Mouse (Mus musculus) testis, adult 2 months (tissue): ENCODE measurements around the gene Fam57a. TPM values are rescaled to one million over a fixed set of nuclear protein-coding genes. Genes with fewer than 3 reads are reported as not detected.
A peak's percentile ranks its signal among the peaks of the same experiment; 100 is the strongest.

Source experiments
- H3K27ac ChIP-seq: fragments of 200-500 bp; 2 replicates; pipeline ENCODE4 v1.5.1; 2012; ENCODE audit warnings: low read depth, low read length; ENCODE audit not compliant: control insufficient read depth, insufficient read depth
- H3K27me3 ChIP-seq: fragments of 200-500 bp; 2 replicates; pipeline ENCODE4 v1.6.1; 2012; ENCODE audit warnings: mild to moderate bottlenecking, low read length, moderate library complexity; ENCODE audit not compliant: control insufficient read depth, insufficient read depth
- H3K36me3 ChIP-seq: fragments of 200-500 bp; 2 replicates; pipeline ENCODE4 v1.6.1; 2012; ENCODE audit warnings: mild to moderate bottlenecking, low read length; ENCODE audit not compliant: control insufficient read depth, insufficient read depth
- H3K4me1 ChIP-seq: fragments of 200-500 bp; 2 replicates; pipeline ENCODE4 v1.6.1; 2012; ENCODE audit warnings: low read length; ENCODE audit not compliant: control insufficient read depth, insufficient read depth
- H3K4me3 ChIP-seq: fragments of 200-500 bp; 2 replicates; pipeline ENCODE4 v1.5.1; 2012; ENCODE audit warnings: low read depth, mild to moderate bottlenecking, low read length, moderate library complexity, mixed read lengths; ENCODE audit not compliant: control insufficient read depth
- CTCF ChIP-seq: fragments of 200-500 bp; IDR thresholded peaks from 2 replicates; pipeline ENCODE4 v1.5.1; 2012; ENCODE audit warnings: low read depth, mild to moderate bottlenecking, inconsistent platforms, low read length, moderate library complexity; ENCODE audit not compliant: control insufficient read depth, insufficient read depth, insufficient replicate concordance
- POLR2A ChIP-seq: fragments of 200-500 bp; IDR thresholded peaks from 2 replicates; pipeline ENCODE4 v1.6.1; 2012; ENCODE audit warnings: low read depth, mild to moderate bottlenecking, inconsistent platforms, low read length, moderate library complexity; ENCODE audit not compliant: control insufficient read depth
- polyA plus RNA-seq: library from polyadenylated mRNA; depleted of rRNA; stranded (reverse); fragments of >200 nt; gene quantifications from 2 replicates; pipeline ENCODE4 v1.2.3, GENCODE M21; 2012

Fam57a gene
- polyA plus RNA-seq, 1 experiment: 2.4 TPM

- TF ChIP-seq POLR2A (no peak), CTCF (no peak)
- no peaks in the 10 kb centered on the region for H3K27me3 ChIP-seq
- no peaks in the 10 kb centered on the region for H3K36me3 ChIP-seq
- no peak overlapping the region for H3K4me3 ChIP-seq
- H3K4me1 ChIP-seq: peaks cover 5% of the 10 kb centered on the region
- H3K27ac ChIP-seq: no peak overlapping the region
Measured at GRCm38 (mm10) chr11:76183745-76184144, 4.3 kb downstream of the Fam57a start.

- TF ChIP-seq POLR2A (no peak), CTCF (no peak)
- H3K27ac ChIP-seq: no peak overlapping the region
- no peaks in the 10 kb centered on the region for H3K36me3 ChIP-seq
- H3K4me3 ChIP-seq: no peak overlapping the region
- no peaks in the 10 kb centered on the region for H3K4me1 ChIP-seq
- H3K27me3 ChIP-seq: no peaks in the 10 kb centered on the region
Measured at GRCm38 (mm10) chr11:76186908-76187307, 7.4 kb downstream of the Fam57a start.

- Histone ChIP-seq H3K4me3 (no peak overlapping the region), H3K27ac (no peak overlapping the region), H3K27me3 (no peaks in the 10 kb centered on the region), H3K36me3 (no peaks in the 10 kb centered on the region), H3K4me1 (no peaks in the 10 kb centered on the region)
- no peak for TF ChIP-seq CTCF
Measured at GRCm38 (mm10) chr11:76196275-76196976, 17.0 kb downstream of the Fam57a start.

GRCm38 (mm10) chr11:76196977-76197469 lies 17.6 kb downstream of the Fam57a start:
- Histone ChIP-seq H3K4me3 (no peak overlapping the region), H3K36me3 (no peaks in the 10 kb centered on the region), H3K4me1 (peaks cover 3% of the 10 kb centered on the region), H3K27me3 (no peaks in the 10 kb centered on the region), H3K27ac (no peak overlapping the region)
- TF ChIP-seq CTCF (no peak), POLR2A (no peak)

- H3K27ac ChIP-seq: no peak overlapping the region
- no peaks in the 10 kb centered on the region for H3K36me3 ChIP-seq
- no peak for TF ChIP-seq POLR2A
- no peak for TF ChIP-seq CTCF
Measured at GRCm38 (mm10) chr11:76201761-76202674, 22.5 kb downstream of the Fam57a start.

GRCm38 (mm10) chr11:76206793-76207192 lies 27.3 kb downstream of the Fam57a start:
- H3K36me3 ChIP-seq: no peaks in the 10 kb centered on the region; the same call in 1 of the 2 replicates
- TF ChIP-seq POLR2A (no peak), CTCF (no peak)

More at GRCm38 (mm10) chr11:76201761-76202674, 22.5 kb downstream of the Fam57a start:
- H3K4me1 ChIP-seq: peaks cover 7% of the 10 kb centered on the region
- no peaks in the 10 kb centered on the region for H3K27me3 ChIP-seq
- H3K4me3 ChIP-seq: peak overlapping the region; percentile 82

More at GRCm38 (mm10) chr11:76206793-76207192, 27.3 kb downstream of the Fam57a start:
- H3K4me1 ChIP-seq: peaks cover 4% of the 10 kb centered on the region
- no peak overlapping the region for H3K4me3 ChIP-seq
- no peaks in the 10 kb centered on the region for H3K27me3 ChIP-seq
- no peak overlapping the region for H3K27ac ChIP-seq
